Mouse (Mus musculus): ENCODE measurements around the gene Lpar6. TPM values are rescaled to one million over a fixed set of nuclear protein-coding genes. Genes with fewer than 3 reads are reported as not detected.

The Lpar6 gene
- total RNA-seq, 1 experiment from 2014 or later: 5.5 TPM

GRCm38 (mm10) chr14:73255426-73255970, 17.8 kb downstream of the Lpar6 start:
- DNase-seq: no peak

GRCm38 (mm10) chr14:73257348-73257747, 19.7 kb downstream of the Lpar6 start:
- DNase-seq: no peak

DNA sequence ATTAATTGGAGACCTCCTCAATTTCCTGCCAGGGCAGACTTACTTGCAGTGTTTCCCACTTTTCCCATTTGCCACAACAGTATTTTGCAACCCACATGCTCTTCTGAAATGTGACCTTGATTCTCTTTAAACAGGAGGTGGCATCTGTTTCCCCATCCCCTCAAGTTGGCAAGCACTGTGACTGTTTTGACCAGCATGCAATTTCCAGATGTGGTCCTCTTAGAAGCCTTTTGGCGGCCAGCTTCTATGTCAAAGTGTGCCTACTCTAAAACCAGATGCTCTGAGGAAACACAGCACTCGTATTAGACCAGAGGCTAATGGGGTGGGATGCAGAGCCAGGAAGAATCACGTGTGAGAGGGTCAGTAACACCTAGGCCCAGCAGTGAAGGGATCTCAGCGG, 20.5 kb downstream of the Lpar6 start:
- DNase-seq: no peak

DNA sequence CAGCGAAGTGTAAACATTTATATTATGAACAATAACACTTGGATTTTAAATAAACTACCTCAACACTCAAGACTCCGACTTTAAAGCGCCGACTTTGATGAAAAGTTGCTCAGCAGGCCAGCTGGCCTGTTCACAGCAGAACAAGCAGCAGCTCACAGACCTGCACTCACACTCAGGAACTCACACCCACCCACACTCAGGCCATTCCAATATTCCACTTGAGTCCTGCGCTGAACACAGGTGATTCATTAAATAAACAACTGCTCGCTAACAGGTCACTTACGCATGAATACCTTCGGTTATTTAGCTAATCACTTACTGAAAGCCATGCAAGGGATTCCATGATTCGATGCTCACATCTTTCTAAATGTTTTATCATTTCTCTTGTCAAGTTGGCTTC, 24.5 kb downstream of the Lpar6 start:
- no peak for DNase-seq

DNA sequence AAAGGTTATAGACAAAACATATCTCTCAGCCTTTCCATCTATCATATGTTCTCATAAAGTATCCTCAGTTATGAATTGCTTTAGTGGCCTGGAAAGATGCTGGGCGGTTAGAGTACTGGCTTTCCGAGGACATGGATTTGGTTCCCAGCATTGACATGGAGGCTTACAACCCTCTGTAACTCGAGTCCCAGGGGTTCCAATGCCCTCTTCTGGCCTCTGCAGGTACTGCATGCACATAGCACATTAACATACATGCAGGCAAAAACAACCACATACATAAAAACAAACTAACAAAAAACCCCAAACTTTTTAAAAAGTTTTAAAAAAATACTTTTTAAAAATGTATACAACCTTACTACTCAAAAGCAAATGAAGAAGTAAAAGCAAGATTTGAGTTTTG, 28.5 kb downstream of the Lpar6 start:
- no peak for DNase-seq

- no peak for DNase-seq
These were observed 34.1 kb downstream of the Lpar6 start for GRCm38 (mm10) chr14:73271807-73272206.

DNA sequence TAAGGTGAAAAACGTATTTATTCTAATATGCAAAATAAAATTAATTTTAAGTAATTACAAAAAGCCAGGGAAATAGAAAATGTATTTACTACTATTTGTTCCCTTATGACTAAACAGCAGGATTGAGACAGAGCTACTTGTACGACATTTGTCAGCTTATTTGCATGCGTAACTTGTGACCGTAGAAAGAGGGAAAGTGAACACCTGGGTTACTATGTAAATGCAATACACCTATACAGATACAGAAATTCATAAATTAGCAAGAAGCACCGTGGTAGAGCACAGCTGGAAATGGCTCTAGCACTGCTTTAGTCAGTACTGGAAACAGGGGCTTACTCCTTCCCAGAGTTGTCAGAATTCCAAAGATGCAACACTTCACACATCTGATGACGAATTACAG, 41.4 kb downstream of the Lpar6 start:
- DNase-seq: no peak

- DNase-seq: no peak
These were observed 43.3 kb downstream of the Lpar6 start for GRCm38 (mm10) chr14:73280996-73281395.

DNA sequence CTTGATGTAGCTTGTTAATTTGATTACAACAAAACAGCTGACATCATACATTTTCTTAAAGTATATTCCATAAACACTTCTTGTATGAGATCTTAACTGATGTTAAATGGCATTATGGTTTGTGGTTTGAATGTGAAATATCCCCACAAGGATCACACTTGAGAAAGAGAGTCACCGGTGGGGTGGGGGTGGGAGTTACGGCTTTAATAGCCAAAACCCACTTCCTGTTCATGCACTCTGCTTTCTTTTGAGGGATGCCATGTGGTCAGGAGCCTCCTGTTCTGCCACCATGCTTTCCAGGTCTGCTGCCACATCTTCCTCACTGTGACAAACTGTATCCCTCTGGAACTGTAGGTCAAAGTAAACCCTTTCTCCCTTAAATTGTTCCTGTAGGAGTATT, 52.2 kb downstream of the Lpar6 start:
- DNase-seq: no peak

DNA sequence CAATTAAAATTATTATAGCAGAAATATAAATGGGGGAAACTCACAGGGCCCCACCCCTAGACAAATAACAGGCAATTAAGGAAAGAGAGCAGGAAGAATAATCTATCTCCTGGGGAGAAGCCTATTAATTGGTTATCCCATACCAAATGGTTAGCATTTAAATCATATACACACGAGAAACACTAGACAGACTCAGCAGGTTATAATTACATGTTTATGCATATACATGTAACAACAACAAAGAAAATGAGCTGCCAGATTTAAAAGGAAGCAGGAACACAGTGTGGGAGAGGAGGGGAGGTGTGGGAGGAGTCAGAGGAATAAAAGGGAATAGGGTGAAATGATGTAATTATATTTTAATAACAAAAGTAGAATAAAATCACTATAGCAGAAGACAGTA, 54.7 kb downstream of the Lpar6 start:
- no peak for DNase-seq

Small RNA genes within 50 kb of the gene (microRNA-seq; reads per million reads assigned to microRNA genes)
- gene Mir687: 0 reads per million in 2 experiments

Other genes starting within 250 kb of the Lpar6 start
- gene Cysltr2, start 188.8 kb upstream of the Lpar6 start, total RNA-seq (2021): 1.7 TPM in 1 of 2 replicates, not detected in the other
- gene Rcbtb2, start 114.9 kb upstream of the Lpar6 start, total RNA-seq (2021): 26.2 and 33.1 TPM in 2 replicates
- gene Rb1, start 87.9 kb downstream of the Lpar6 start, total RNA-seq (2021): 19.8 and 21.3 TPM in 2 replicates
- gene Itm2b, start 147.4 kb downstream of the Lpar6 start, total RNA-seq (2021): 881 and 1,010 TPM in 2 replicates

All from adrenal gland, postnatal 25 days (tissue).